Mouse (Mus musculus): ENCODE data around the gene Jak1. TPM values are rescaled to one million over a fixed set of nuclear protein-coding genes. Genes with fewer than 3 reads are reported as not detected.

Gene Jak1
- polyA plus RNA-seq, 1 experiment from 2014 or later = 51.3 TPM

- Histone ChIP-seq H3K27me3 (no peaks in the 10 kb centered on the region), H3K4me2 (replicated peaks) (no peak overlapping the region), H3K27ac (replicated peaks) (no peak overlapping the region), H3K9ac (replicated peaks) (no peak overlapping the region), H3K4me1 (no peaks in the 10 kb centered on the region), H3K36me3 (peaks cover 6% of the 10 kb centered on the region; the same call in 1 of the 2 replicates), H3K4me3 (no peak overlapping the region), H3K9me3 (no peaks in the 10 kb centered on the region)
- 86% methylated on average over 6 of the region's 6 CpGs for WGBS
- no peak for ATAC-seq (replicated peaks)
Measured at GRCm38 (mm10) chr4:101176123-101176522, 89.0 kb downstream of the Jak1 start.

- no peak overlapping the region for H3K4me3 ChIP-seq
- WGBS = 77% methylated on average over 10 of the region's 10 CpGs
- no peak overlapping the region for H3K9ac ChIP-seq (replicated peaks)
- H3K27ac ChIP-seq (replicated peaks) = no peak overlapping the region
- no peaks in the 10 kb centered on the region for H3K27me3 ChIP-seq
- H3K4me2 ChIP-seq (replicated peaks) = no peak overlapping the region
- H3K4me1 ChIP-seq = no peaks in the 10 kb centered on the region
- H3K9me3 ChIP-seq = no peaks in the 10 kb centered on the region
- peaks cover 6% of the 10 kb centered on the region; the same call in 1 of the 2 replicates for H3K36me3 ChIP-seq
- ATAC-seq (replicated peaks) = no peak
Measured at GRCm38 (mm10) chr4:101174916-101175625, 90.0 kb downstream of the Jak1 start.

- no peaks in the 10 kb centered on the region for H3K9me3 ChIP-seq
- no peak overlapping the region for H3K27ac ChIP-seq (replicated peaks)
- H3K4me1 ChIP-seq = no peaks in the 10 kb centered on the region
- no peak overlapping the region for H3K4me3 ChIP-seq
- H3K9ac ChIP-seq (replicated peaks) = no peak overlapping the region
- WGBS = 90% methylated on average over 2 of the region's 2 CpGs
- no peak for ATAC-seq (replicated peaks)
- H3K27me3 ChIP-seq = no peaks in the 10 kb centered on the region
- no peak overlapping the region for H3K4me2 ChIP-seq (replicated peaks)
- H3K36me3 ChIP-seq = peaks cover 3% of the 10 kb centered on the region; the same call in 1 of the 2 replicates
Measured at GRCm38 (mm10) chr4:101172738-101173137, 92.3 kb downstream of the Jak1 start.

- no peak overlapping the region for H3K4me2 ChIP-seq (replicated peaks)
- no peaks in the 10 kb centered on the region for H3K36me3 ChIP-seq
- 0 out of 2 replicates have a peak, but pooled peaks have one; percentile 41 for ATAC-seq (replicated peaks)
- no peaks in the 10 kb centered on the region for H3K4me1 ChIP-seq
- no peak overlapping the region for H3K27ac ChIP-seq (replicated peaks)
- no peaks in the 10 kb centered on the region for H3K9me3 ChIP-seq
- H3K9ac ChIP-seq (replicated peaks) = no peak overlapping the region
- H3K4me3 ChIP-seq = no peak overlapping the region
- no peaks in the 10 kb centered on the region for H3K27me3 ChIP-seq
- 59% methylated on average over 6 of the region's 6 CpGs for WGBS
Measured at GRCm38 (mm10) chr4:101168189-101168778, 96.8 kb downstream of the Jak1 start.

- 59% methylated on average over 1 of the region's 1 CpGs for WGBS
- H3K9me3 ChIP-seq = no peaks in the 10 kb centered on the region
- H3K27me3 ChIP-seq = no peaks in the 10 kb centered on the region
- H3K27ac ChIP-seq (replicated peaks) = no peak overlapping the region
- peaks cover 3% of the 10 kb centered on the region; the same call in 1 of the 2 replicates for H3K36me3 ChIP-seq
- no peak for ATAC-seq (replicated peaks)
- H3K4me3 ChIP-seq = no peak overlapping the region
- H3K4me2 ChIP-seq (replicated peaks) = no peak overlapping the region
- H3K4me1 ChIP-seq = no peaks in the 10 kb centered on the region
- H3K9ac ChIP-seq (replicated peaks) = no peak overlapping the region
Measured at GRCm38 (mm10) chr4:101167777-101168176, 97.3 kb downstream of the Jak1 start.

GRCm38 (mm10) chr4:101165776-101166175 lies 99.3 kb downstream of the Jak1 start:
- no peak for ATAC-seq (replicated peaks)
- H3K36me3 ChIP-seq = peaks cover 5% of the 10 kb centered on the region; the same call in 1 of the 2 replicates

GRCm38 (mm10) chr4:101164673-101165072 lies 100.4 kb downstream of the Jak1 start:
- ATAC-seq (replicated peaks) = no peak
- H3K4me3 ChIP-seq = no peak overlapping the region
- WGBS = 90% methylated on average over 2 of the region's 2 CpGs

More at GRCm38 (mm10) chr4:101165776-101166175, 99.3 kb downstream of the Jak1 start:
- Histone ChIP-seq H3K9ac (replicated peaks) (no peak overlapping the region), H3K27ac (replicated peaks) (no peak overlapping the region), H3K4me3 (no peak overlapping the region), H3K4me2 (replicated peaks) (no peak overlapping the region), H3K4me1 (no peaks in the 10 kb centered on the region), H3K9me3 (no peaks in the 10 kb centered on the region), H3K27me3 (no peaks in the 10 kb centered on the region)
- WGBS = 89% methylated on average over 4 of the region's 4 CpGs

GRCm38 (mm10) chr4:101164189-101164588 lies 100.9 kb downstream of the Jak1 start:
- H3K27me3 ChIP-seq = no peaks in the 10 kb centered on the region
- no peaks in the 10 kb centered on the region for H3K9me3 ChIP-seq
- no peak overlapping the region for H3K4me3 ChIP-seq
- no peak overlapping the region for H3K27ac ChIP-seq (replicated peaks)
- peaks cover 17% of the 10 kb centered on the region; the same call in 1 of the 2 replicates for H3K36me3 ChIP-seq
- H3K4me2 ChIP-seq (replicated peaks) = no peak overlapping the region
- H3K9ac ChIP-seq (replicated peaks) = no peak overlapping the region
- WGBS = 88% methylated on average over 2 of the region's 2 CpGs
- no peaks in the 10 kb centered on the region for H3K4me1 ChIP-seq
- ATAC-seq (replicated peaks) = no peak

More at GRCm38 (mm10) chr4:101164673-101165072, 100.4 kb downstream of the Jak1 start:
- Histone ChIP-seq H3K27ac (replicated peaks) (no peak overlapping the region), H3K9ac (replicated peaks) (no peak overlapping the region), H3K9me3 (no peaks in the 10 kb centered on the region), H3K4me1 (no peaks in the 10 kb centered on the region), H3K4me2 (replicated peaks) (no peak overlapping the region), H3K36me3 (peaks cover 12% of the 10 kb centered on the region; the same call in 1 of the 2 replicates), H3K27me3 (no peaks in the 10 kb centered on the region)

GRCm38 (mm10) chr4:101160821-101161220 lies 104.3 kb downstream of the Jak1 start:
- 89% methylated on average over 1 of the region's 1 CpGs for WGBS
- Histone ChIP-seq H3K4me1 (no peaks in the 10 kb centered on the region), H3K9me3 (no peaks in the 10 kb centered on the region), H3K4me2 (replicated peaks) (no peak overlapping the region), H3K27ac (replicated peaks) (no peak overlapping the region), H3K9ac (replicated peaks) (no peak overlapping the region), H3K4me3 (no peak overlapping the region), H3K27me3 (no peaks in the 10 kb centered on the region), H3K36me3 (peaks cover 27% of the 10 kb centered on the region)
- no peak for ATAC-seq (replicated peaks)

GRCm38 (mm10) chr4:101159191-101159764 lies 105.8 kb downstream of the Jak1 start:
- H3K9me3 ChIP-seq = no peaks in the 10 kb centered on the region
- ATAC-seq (replicated peaks) = no peak
- 80% methylated on average over 12 of the region's 12 CpGs for WGBS
- H3K27ac ChIP-seq (replicated peaks) = no peak overlapping the region
- H3K4me3 ChIP-seq = no peak overlapping the region
- H3K9ac ChIP-seq (replicated peaks) = no peak overlapping the region
- H3K36me3 ChIP-seq = peaks cover 28% of the 10 kb centered on the region
- H3K4me1 ChIP-seq = no peaks in the 10 kb centered on the region
- H3K4me2 ChIP-seq (replicated peaks) = no peak overlapping the region
- H3K27me3 ChIP-seq = no peaks in the 10 kb centered on the region

- ATAC-seq (replicated peaks) = no peak
Measured at GRCm38 (mm10) chr4:101158282-101158681, 106.8 kb downstream of the Jak1 start.

GRCm38 (mm10) chr4:101157476-101157875 lies 107.6 kb downstream of the Jak1 start:
- WGBS = 89% methylated on average over 5 of the region's 5 CpGs
- Histone ChIP-seq H3K4me3 (no peak overlapping the region), H3K36me3 (peaks cover 33% of the 10 kb centered on the region), H3K9me3 (no peaks in the 10 kb centered on the region), H3K4me2 (replicated peaks) (no peak overlapping the region), H3K27ac (replicated peaks) (no peak overlapping the region), H3K4me1 (no peaks in the 10 kb centered on the region), H3K27me3 (no peaks in the 10 kb centered on the region), H3K9ac (replicated peaks) (no peak overlapping the region)
- ATAC-seq (replicated peaks) = no peak

More at GRCm38 (mm10) chr4:101158282-101158681, 106.8 kb downstream of the Jak1 start:
- H3K27ac ChIP-seq (replicated peaks) = no peak overlapping the region
- H3K4me3 ChIP-seq = no peak overlapping the region
- no peak overlapping the region for H3K9ac ChIP-seq (replicated peaks)
- no peaks in the 10 kb centered on the region for H3K9me3 ChIP-seq
- no peak overlapping the region for H3K4me2 ChIP-seq (replicated peaks)
- 88% methylated on average over 6 of the region's 6 CpGs for WGBS
- no peaks in the 10 kb centered on the region for H3K27me3 ChIP-seq
- no peaks in the 10 kb centered on the region for H3K4me1 ChIP-seq
- H3K36me3 ChIP-seq = peaks cover 33% of the 10 kb centered on the region
